In genomic region chr10:5804691-5805156, GRCm38 (mm10) we compare ENCODE assay signal across 8 mouse cellular contexts. TPM values are rescaled to one million over a fixed set of nuclear protein-coding genes. Genes with fewer than 3 reads are reported as not detected.
DNase-seq lines count a peak whose midpoint lies in the region; ATAC-seq and TF ChIP-seq lines count a peak whose summit lies in the region.

No protein-coding gene starts in this region.

- H3K4me2 ChIP-seq in forebrain, embryonic 14.5 days (ENCODE audit: low read length) = peak overlapping the region; percentile 93

- intact Hi-C loops in left cerebral cortex, adult 2 months (cut with DNase I) = no loop called here

- no peaks in the 10 kb centered on the region for H3K9me3 ChIP-seq in forebrain, embryonic 14.5 days (replicated peaks; ENCODE audit: control insufficient read depth, low read length)

- H3K27ac ChIP-seq in left cerebral cortex, adult 2 months = no peak overlapping the region
- H3K27ac ChIP-seq in forebrain, embryonic 14.5 days (ENCODE audit: low read depth, low read length) = peak overlapping the region; percentile 65; the same call in 1 of the 2 replicates
- H3K27ac ChIP-seq in small intestine, adult 2 months (ENCODE audit: insufficient read depth, low read depth, low read length) = no peak overlapping the region

- under 1% methylated on average over 24 of the region's 24 CpGs for WGBS in forebrain, embryonic 14.5 days
- under 1% methylated on average over 24 of the region's 24 CpGs for WGBS in small intestine, adult 2 months

- TF ChIP-seq POLR2A in brain, embryonic 14.5 days (IDR thresholded peaks at IDR 0.05; ENCODE audit: borderline replicate concordance, extremely low read depth, insufficient read depth, insufficient read length, poor library complexity, severe bottlenecking) = no peak
- TF ChIP-seq POLR2A in small intestine, adult 2 months (IDR thresholded peaks at IDR 0.05; ENCODE audit: low read depth, low read length) = no peak

- H3K4me3 ChIP-seq in left cerebral cortex, adult 2 months = peak overlapping the region; percentile 55
- H3K4me3 ChIP-seq in forebrain, embryonic 14.5 days (ENCODE audit: low read depth, low read length) = peak overlapping the region; percentile 67
- peak overlapping the region; percentile 81 for H3K4me3 ChIP-seq in small intestine, adult 2 months (ENCODE audit: low read depth, low read length)

- peak; percentile 21 for ATAC-seq in forebrain, embryonic 14.5 days

- H3K36me3 ChIP-seq in forebrain, embryonic 14.5 days (ENCODE audit: control insufficient read depth, insufficient read depth, low read length) = peaks cover 26% of the 10 kb centered on the region
- H3K36me3 ChIP-seq in small intestine, adult 2 months (ENCODE audit: control insufficient read depth, insufficient read depth, low read length) = peaks cover 19% of the 10 kb centered on the region

- H3K9ac ChIP-seq in forebrain, embryonic 14.5 days (ENCODE audit: low read length) = peak overlapping the region; percentile 72

- TF ChIP-seq CTCF in left cerebral cortex, adult 2 months (IDR thresholded peaks at IDR 0.05) = no peak
- TF ChIP-seq CTCF in brain, embryonic 14.5 days (IDR thresholded peaks at IDR 0.05; ENCODE audit: borderline replicate concordance, extremely low read depth, insufficient read depth, insufficient read length) = no peak
- TF ChIP-seq CTCF in small intestine, adult 2 months (IDR thresholded peaks at IDR 0.05; ENCODE audit: extremely low read depth, insufficient read length, insufficient replicate concordance, low read depth, low read length) = no peak

- H3K27me3 ChIP-seq in forebrain, embryonic 14.5 days (replicated peaks; ENCODE audit: control insufficient read depth, insufficient read depth, low read length) = no peaks in the 10 kb centered on the region
- no peaks in the 10 kb centered on the region for H3K27me3 ChIP-seq in small intestine, adult 2 months (ENCODE audit: control insufficient read depth, insufficient read depth, low read length)

- peaks cover 11% of the 10 kb centered on the region; the same call in 1 of the 2 replicates for H3K4me1 ChIP-seq in forebrain, embryonic 14.5 days (ENCODE audit: control insufficient read depth, insufficient read depth, low read length)
- peaks cover 13% of the 10 kb centered on the region for H3K4me1 ChIP-seq in small intestine, adult 2 months (ENCODE audit: control insufficient read depth, insufficient read depth, insufficient read length, low read length)

- no peak for DNase-seq in left cerebral cortex, adult 2 months (ENCODE audit: extremely low spot score in 1 of 2, low spot score in 2 of 2)
- DNase-seq in left cerebral cortex, adult 18-20 months (ENCODE audit: low spot score in 2 of 2) = no peak
- DNase-seq in brain, embryonic 14.5 days (ENCODE audit: low read depth) = peak; percentile 44
- peak; percentile 24 for DNase-seq in forebrain, embryonic 14.5 days (ENCODE audit: low spot score)
- DNase-seq in liver = peak; percentile 77
- DNase-seq in cerebellum, adult 8-10 months = no peak
- DNase-seq in urinary bladder, adult 2 months (ENCODE audit: low spot score) = no peak

RNA-seq across cellular contexts. Expression of gene Fbxo5, which starts 0.7 kb away (rescaled TPM):
- 1 to 10 TPM; 1.3 to 1.7 TPM for total RNA-seq in left cerebral cortex, adult 2 months (2021)
- under 1 TPM; 0.91 to 0.98 TPM for total RNA-seq in left cerebral cortex, adult 18-20 months (2021)
- polyA plus RNA-seq in brain, embryonic 14.5 days (2012; rRNA removed) = 14.9 and 19.4 TPM in 2 replicates
- polyA plus RNA-seq in forebrain, embryonic 14.5 days (2014; fragmentation: Nextera tagmentation; extraction: Ambion mirVana) = 32.4 and 43.7 TPM in 2 replicates
- 0.53 and 0.70 TPM in 2 replicates for polyA plus RNA-seq in small intestine, adult 2 months (2012; rRNA removed)
- polyA plus RNA-seq in urinary bladder, adult 2 months (2012; rRNA removed) = 5.2 and 5.6 TPM in 2 replicates

RNA-seq across cellular contexts. Expression of gene Mtrf1l, which starts 19.0 kb away (rescaled TPM):
- 10 to 100 TPM in 1 of 2 experiments, 1 to 10 TPM in 1; 8.2 to 10.0 TPM for total RNA-seq in left cerebral cortex, adult 2 months (2021)
- total RNA-seq in left cerebral cortex, adult 18-20 months (2021) = 10 to 100 TPM in 1 of 2 experiments, 1 to 10 TPM in 1; 9.9 to 11.9 TPM
- 3.0 and 5.6 TPM in 2 replicates for polyA plus RNA-seq in brain, embryonic 14.5 days (2012; rRNA removed)
- polyA plus RNA-seq in forebrain, embryonic 14.5 days (2014; fragmentation: Nextera tagmentation; extraction: Ambion mirVana) = 11.6 and 14.8 TPM in 2 replicates
- polyA plus RNA-seq in small intestine, adult 2 months (2012; rRNA removed) = 1.3 and 1.7 TPM in 2 replicates
- polyA plus RNA-seq in urinary bladder, adult 2 months (2012; rRNA removed) = 5.8 and 7.4 TPM in 2 replicates

Comparison
In these comparisons a context has a peak if more than half of its experiments do, and no peak if none do; other contexts are left out.
1. DNase-seq: peak in brain, embryonic 14.5 days (single experiment), forebrain, embryonic 14.5 days (single experiment) and liver (single experiment); none in left cerebral cortex, adult 2 months (0 of 2), left cerebral cortex, adult 18-20 months (0 of 2), cerebellum, adult 8-10 months (single experiment) and urinary bladder, adult 2 months (single experiment).
2. Peak in every context shown above with its lines, with median percentiles within 50 percentile points of each other: H3K4me3 ChIP-seq.